In the genomic region with DNA sequence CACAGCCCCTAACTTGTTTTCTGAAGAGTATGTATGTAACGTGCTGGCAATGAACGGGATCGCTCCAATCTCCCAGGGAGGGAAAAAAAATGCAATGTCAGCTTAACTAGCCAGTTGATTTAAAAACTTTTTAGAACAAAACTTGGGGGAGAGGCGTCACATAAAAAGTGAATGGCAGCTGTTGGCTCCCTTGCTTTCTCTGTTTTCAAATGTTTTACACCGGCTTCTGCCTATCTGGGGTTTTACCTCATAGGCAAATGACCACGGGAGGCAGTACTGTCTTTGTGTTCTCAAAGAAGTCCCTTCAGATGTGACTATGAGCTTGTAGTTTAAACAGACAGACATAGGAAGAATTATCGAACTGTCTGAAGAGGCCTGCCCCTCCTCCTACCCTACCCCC, we compare ENCODE assay signal across 8 mouse cellular contexts. TPM values are rescaled to one million over a fixed set of nuclear protein-coding genes. Genes with fewer than 3 reads are reported as not detected.
DNase-seq lines count a peak whose midpoint lies in the region; ATAC-seq and TF ChIP-seq lines count a peak whose summit lies in the region.

No protein-coding gene starts in this region.

- no peak for TF ChIP-seq CTCF in brain, embryonic 14.5 days (IDR thresholded peaks at IDR 0.05; ENCODE audit: borderline replicate concordance, extremely low read depth, insufficient read depth, insufficient read length)
- TF ChIP-seq CTCF in liver, postnatal 0 days (IDR thresholded peaks at IDR 0.05; ENCODE audit: low read depth) = no peak

- no peaks in the 10 kb centered on the region for H3K36me3 ChIP-seq in heart, embryonic 11.5 days (ENCODE audit: control insufficient read depth, insufficient read depth, low read length)
- no peaks in the 10 kb centered on the region for H3K36me3 ChIP-seq in hindbrain, embryonic 10.5 days
- H3K36me3 ChIP-seq in liver, postnatal 0 days (replicated peaks; ENCODE audit: insufficient read depth, low read length) = no peaks in the 10 kb centered on the region

- TF ChIP-seq EP300 in liver, postnatal 0 days (IDR thresholded peaks at IDR 0.05; ENCODE audit: low read depth) = no peak

- H3K4me3 ChIP-seq in heart, embryonic 11.5 days (ENCODE audit: low read depth, low read length) = peak overlapping the region; percentile 34
- H3K4me3 ChIP-seq in hindbrain, embryonic 10.5 days = peak overlapping the region; percentile 45
- peak overlapping the region; percentile 23 for H3K4me3 ChIP-seq in liver, postnatal 0 days (ENCODE audit: low read depth, low read length)

- 38% methylated on average over 7 of the region's 7 CpGs for WGBS in heart, embryonic 11.5 days (ENCODE audit: insufficient replicate concordance)
- WGBS in hindbrain, embryonic 10.5 days = 32% methylated on average over 7 of the region's 7 CpGs
- 51% methylated on average over 7 of the region's 7 CpGs for whole genome bisulfite sequencing in liver, postnatal 0 days (ENCODE audit: insufficient replicate concordance)

- H3K4me2 ChIP-seq in heart, embryonic 11.5 days = peak overlapping the region; percentile 73
- peak overlapping the region; percentile 63 for H3K4me2 ChIP-seq in liver, postnatal 0 days (ENCODE audit: low read depth, low read length)

- ATAC-seq in heart, embryonic 11.5 days (replicated peaks; ENCODE audit: insufficient number of reproducible peaks, low FRiP score, low TSS enrichment) = no peak
- ATAC-seq in liver, postnatal 0 days = no peak
- ATAC-seq in cerebellum, adult (ENCODE audit: insufficient number of reproducible peaks, low FRiP score, low TSS enrichment) = no peak

- H3K9me3 ChIP-seq in heart, embryonic 11.5 days (replicated peaks; ENCODE audit: control insufficient read depth, low read length) = no peaks in the 10 kb centered on the region
- H3K9me3 ChIP-seq in hindbrain, embryonic 10.5 days = no peaks in the 10 kb centered on the region
- no peaks in the 10 kb centered on the region for H3K9me3 ChIP-seq in liver, postnatal 0 days (ENCODE audit: low read length)

- peak overlapping the region; percentile 62 for H3K9ac ChIP-seq in heart, embryonic 11.5 days (ENCODE audit: low read depth, low read length)
- H3K9ac ChIP-seq in liver, postnatal 0 days (replicated peaks) = no peak overlapping the region

- H3K27ac ChIP-seq in heart, embryonic 11.5 days (ENCODE audit: low read depth, low read length) = peak overlapping the region; percentile 31; the same call in 1 of the 2 replicates
- H3K27ac ChIP-seq in hindbrain, embryonic 10.5 days = peak overlapping the region; percentile 59
- H3K27ac ChIP-seq in liver, postnatal 0 days (ENCODE audit: low read depth) = no peak overlapping the region

- DNase-seq in heart, postnatal 4 days = no peak
- peak; percentile 52 for DNase-seq in brain, embryonic 14.5 days (ENCODE audit: low read depth)
- no peak for DNase-seq in hindbrain, embryonic 10.5 days (ENCODE audit: low spot score)
- DNase-seq in liver, postnatal 0 days = no peak
- no peak for DNase-seq in cerebellum, adult 9-11 months
- DNase-seq in frontal cortex, postnatal 36 days (ENCODE audit: low spot score in 2 of 2) = no peak

- TF ChIP-seq POLR2A in brain, embryonic 14.5 days (IDR thresholded peaks at IDR 0.05; ENCODE audit: borderline replicate concordance, extremely low read depth, insufficient read depth, insufficient read length, poor library complexity, severe bottlenecking) = no peak

- no peaks in the 10 kb centered on the region for H3K27me3 ChIP-seq in heart, embryonic 11.5 days (ENCODE audit: control insufficient read depth, insufficient read depth, low read length)
- no peaks in the 10 kb centered on the region for H3K27me3 ChIP-seq in hindbrain, embryonic 10.5 days (ENCODE audit: insufficient read depth, poor library complexity, severe bottlenecking)
- H3K27me3 ChIP-seq in liver, postnatal 0 days (ENCODE audit: insufficient read depth, low read length) = no peaks in the 10 kb centered on the region

- peaks cover 41% of the 10 kb centered on the region for H3K4me1 ChIP-seq in heart, embryonic 11.5 days (ENCODE audit: control insufficient read depth, insufficient read depth, low read length)
- H3K4me1 ChIP-seq in hindbrain, embryonic 10.5 days (replicated peaks) = peaks cover 51% of the 10 kb centered on the region
- H3K4me1 ChIP-seq in liver, postnatal 0 days (ENCODE audit: insufficient read depth) = peaks cover 6% of the 10 kb centered on the region; the same call in 1 of the 2 replicates

RNA-seq across cellular contexts. Expression of gene Prickle1, which starts 4.3 kb away (rescaled TPM):
- 29.5 and 37.3 TPM in 2 replicates for polyA plus RNA-seq in heart, embryonic 11.5 days (2014; fragmentation: Nextera tagmentation; extraction: Ambion mirVana)
- 10 to 100 TPM; 31.0 to 36.4 TPM for total RNA-seq in heart, postnatal 4 days (2021)
- polyA plus RNA-seq in brain, embryonic 14.5 days (2012; rRNA removed) = 6.1 and 10.4 TPM in 2 replicates
- 13.6 and 17.4 TPM in 2 replicates for polyA plus RNA-seq in hindbrain, embryonic 10.5 days (2016; fragmentation: Nextera tagmentation; extraction: Ambion mirVana)
- polyA plus RNA-seq in liver, postnatal 0 days (2015; fragmentation: Nextera tagmentation; extraction: Ambion mirVana) = 2.3 and 2.5 TPM in 2 replicates
